Mouse (Mus musculus) olfactory bulb, adult 2 months (tissue): ENCODE data around the gene Calhm4. TPM values are rescaled to one million over a fixed set of nuclear protein-coding genes. Genes with fewer than 3 reads are reported as not detected.

Source experiments
- H3K27ac ChIP-seq: fragments of 200-500 bp; 2 replicates; pipeline ENCODE4 v1.5.1; 2012; ENCODE audit warnings: low read depth, low read length; ENCODE audit not compliant: insufficient read depth
- H3K4me1 ChIP-seq: fragments of 200-500 bp; 2 replicates; pipeline ENCODE4 v1.6.1; 2012; ENCODE audit warnings: low read length; ENCODE audit not compliant: control insufficient read depth, insufficient read depth
- H3K4me3 ChIP-seq: fragments of 200-500 bp; 2 replicates; pipeline ENCODE4 v1.5.1; 2012; ENCODE audit warnings: mild to moderate bottlenecking, low read depth, low read length, moderate library complexity; ENCODE audit not compliant: insufficient read depth
- CTCF ChIP-seq: fragments of 200-500 bp; IDR thresholded peaks from 2 replicates; pipeline ENCODE4 v1.5.1; 2012; ENCODE audit warnings: low read depth, mild to moderate bottlenecking, low read length, moderate library complexity; ENCODE audit not compliant: insufficient read depth
- POLR2A ChIP-seq: fragments of 200-500 bp; IDR thresholded peaks from 2 replicates; pipeline ENCODE4 v1.6.1; 2012; ENCODE audit warnings: mild to moderate bottlenecking, low read depth, low read length, moderate library complexity; ENCODE audit not compliant: insufficient read depth
- WGBS: fragments of 180-500 bp; shearing (Covaris S2); methylation state at CpG from one replicate; pipeline ENCODE4 v1.1.7; 2018; 5-methylcytosine and 5-hydroxymethylcytosine counted together
- polyA plus RNA-seq: library from polyadenylated mRNA; stranded (reverse); fragments of >200 nt; gene quantifications from 2 replicates; pipeline ENCODE4 v1.2.4, GENCODE M21; 2012; ENCODE audit warnings: low replicate concordance; ENCODE audit not compliant: missing spikeins, insufficient read depth, insufficient read length

Gene Calhm4
- polyA plus RNA-seq, 1 experiment, result not detected

GRCm38 (mm10) chr10:34066591-34066990, 22.5 kb upstream of the Calhm4 start:
- Histone ChIP-seq H3K4me1 (no peaks in the 10 kb centered on the region), H3K27ac (no peak overlapping the region), H3K4me3 (no peak overlapping the region)
- TF ChIP-seq POLR2A (no peak), CTCF (no peak)
- 56% methylated on average over 3 of the region's 3 CpGs for WGBS

- Histone ChIP-seq H3K4me3 (no peak overlapping the region), H3K27ac (no peak overlapping the region), H3K4me1 (no peaks in the 10 kb centered on the region)
- TF ChIP-seq POLR2A (no peak), CTCF (no peak)
- WGBS, result 100% methylated on average over 2 of the region's 2 CpGs
Observed at GRCm38 (mm10) chr10:34053987-34054386, 9.9 kb upstream of the Calhm4 start.

GRCm38 (mm10) chr10:34037401-34037800, 6.7 kb downstream of the Calhm4 start, which contains the start of gene Trappc3l:
Gene Trappc3l, plus strand, starts transcription at chr10:34037597.
- TF ChIP-seq CTCF (no peak), POLR2A (no peak)
- 28% methylated on average over 3 of the region's 3 CpGs for WGBS
- Histone ChIP-seq H3K4me3 (no peak within 1 kb of the TSS), H3K4me1 (peaks cover 4% of the 10 kb centered on the region), H3K27ac (no peak within 1 kb of the TSS; the same call in 1 of the 2 replicates)

GRCm38 (mm10) chr10:34036587-34036986, 7.5 kb downstream of the Calhm4 start:
- TF ChIP-seq POLR2A (no peak), CTCF (no peak)
- WGBS, result 7% methylated on average over 5 of the region's 5 CpGs
- Histone ChIP-seq H3K4me1 (peaks cover 4% of the 10 kb centered on the region), H3K4me3 (no peak overlapping the region), H3K27ac (no peak overlapping the region)

- Histone ChIP-seq H3K4me3 (peak overlapping the region; percentile 28), H3K27ac (no peak overlapping the region), H3K4me1 (peaks cover 4% of the 10 kb centered on the region)
- no peak for TF ChIP-seq POLR2A
- TF ChIP-seq CTCF, result peak; percentile 50; the same call in 1 of the 2 replicates
- 16% methylated on average over 22 of the region's 22 CpGs for WGBS
Observed at GRCm38 (mm10) chr10:34033630-34034305, 10.3 kb downstream of the Calhm4 start.

GRCm38 (mm10) chr10:34030322-34030721, 13.8 kb downstream of the Calhm4 start:
- TF ChIP-seq POLR2A (no peak), CTCF (no peak)
- Histone ChIP-seq H3K27ac (no peak overlapping the region), H3K4me1 (peaks cover 4% of the 10 kb centered on the region), H3K4me3 (no peak overlapping the region)
- WGBS, result 85% methylated on average over 5 of the region's 5 CpGs

- Histone ChIP-seq H3K4me3 (peak within 1 kb of the TSS; percentile 78), H3K27ac (peak within 1 kb of the TSS; percentile 82), H3K4me1 (peaks cover 3% of the 10 kb centered on the region; the same call in 1 of the 2 replicates)
- TF ChIP-seq POLR2A (peak; percentile 53), CTCF (no peak)
- WGBS, result under 1% methylated on average over 82 of the region's 82 CpGs
Observed at GRCm38 (mm10) chr10:34019302-34020075, 24.6 kb downstream of the Calhm4 start, which contains the start of gene Rwdd1. Gene Rwdd1, minus strand, starts transcription at chr10:34019624.

GRCm38 (mm10) chr10:34018746-34019301, 25.3 kb downstream of the Calhm4 start:
- Histone ChIP-seq H3K4me3 (peak overlapping the region; percentile 78), H3K27ac (peak overlapping the region; percentile 82), H3K4me1 (peaks cover 3% of the 10 kb centered on the region; the same call in 1 of the 2 replicates)
- TF ChIP-seq CTCF, result no peak
- TF ChIP-seq POLR2A, result no peak
- 0% methylated on average over 21 of the region's 21 CpGs for WGBS
